Mouse (Mus musculus): ENCODE measurements at regions not wholly inside any gene's neighbourhood (a gene's known extent, or its start where the extent isn't known, plus 50 kb on each side); places are given as distances from the start of the nearest gene placed in this dataset.
A peak's percentile ranks its signal among the peaks of the same experiment; 100 is the strongest.

- no peak for DNase-seq
Measured at GRCm38 (mm10) chrX:57711914-57712313, 208.4 kb upstream of the Gpr101 start.

DNA sequence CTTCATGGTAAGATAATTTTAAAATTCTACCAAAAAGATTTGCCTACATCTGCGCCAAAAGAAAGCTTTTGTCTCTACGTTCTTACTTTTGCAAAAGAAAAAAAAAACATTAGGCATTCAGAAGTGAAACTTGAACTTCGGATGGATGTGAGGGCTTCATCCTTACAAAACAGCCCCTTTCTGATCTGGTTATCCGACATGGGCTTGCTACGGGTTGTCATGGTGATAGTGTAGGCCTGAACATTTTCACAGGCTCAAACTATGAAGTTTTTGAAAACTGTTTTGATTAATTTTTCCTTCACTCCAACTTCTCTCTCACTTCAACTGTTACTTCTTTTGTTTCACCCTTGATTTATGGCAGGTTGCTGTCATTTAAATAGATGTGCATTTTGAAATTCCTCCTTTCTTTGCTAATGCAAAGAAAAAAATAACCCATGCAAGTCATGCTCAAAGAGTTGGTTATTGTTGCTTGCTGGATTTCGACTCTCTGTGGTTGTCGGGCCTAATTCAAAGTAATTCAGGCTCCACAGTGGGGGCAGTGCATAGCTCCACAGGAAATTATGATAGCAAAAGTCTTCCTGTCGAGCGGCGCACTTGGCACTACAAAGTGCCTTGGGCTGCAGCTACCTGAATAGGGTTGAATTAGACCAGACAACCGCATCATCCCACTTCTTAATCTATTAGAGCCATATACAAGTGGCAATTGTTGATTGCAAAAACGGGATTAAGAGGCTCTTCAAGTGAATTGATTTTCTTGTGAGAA is 205.7 kb upstream of the Gpr101 start:
- no peak for DNase-seq

DNA sequence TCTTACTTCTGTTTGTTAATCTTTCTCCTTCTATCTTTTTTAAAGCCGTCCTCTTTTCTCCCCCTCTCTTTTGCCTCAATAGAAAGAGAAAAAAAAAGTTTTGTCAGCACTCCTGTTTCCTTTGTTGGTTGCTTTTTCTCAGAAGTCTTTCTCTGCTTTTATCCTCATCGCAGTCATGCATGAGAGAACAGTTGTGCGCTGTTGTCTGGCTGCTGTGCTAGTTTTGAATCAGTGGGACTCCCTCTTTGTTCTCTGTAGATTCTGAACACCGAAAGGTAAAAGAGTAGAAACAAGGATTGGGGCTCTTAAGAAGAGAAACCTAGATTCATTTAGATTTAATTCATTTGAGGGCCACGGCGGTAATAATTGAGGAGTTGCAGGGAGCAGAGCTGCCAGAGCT is 204.9 kb upstream of the Gpr101 start:
- DNase-seq, result no peak

- DNase-seq, result no peak
Measured at GRCm38 (mm10) chrX:57707932-57708331, 204.4 kb upstream of the Gpr101 start.

GRCm38 (mm10) chrX:57706683-57707308 is 203.2 kb upstream of the Gpr101 start:
- DNase-seq, result no peak

DNA sequence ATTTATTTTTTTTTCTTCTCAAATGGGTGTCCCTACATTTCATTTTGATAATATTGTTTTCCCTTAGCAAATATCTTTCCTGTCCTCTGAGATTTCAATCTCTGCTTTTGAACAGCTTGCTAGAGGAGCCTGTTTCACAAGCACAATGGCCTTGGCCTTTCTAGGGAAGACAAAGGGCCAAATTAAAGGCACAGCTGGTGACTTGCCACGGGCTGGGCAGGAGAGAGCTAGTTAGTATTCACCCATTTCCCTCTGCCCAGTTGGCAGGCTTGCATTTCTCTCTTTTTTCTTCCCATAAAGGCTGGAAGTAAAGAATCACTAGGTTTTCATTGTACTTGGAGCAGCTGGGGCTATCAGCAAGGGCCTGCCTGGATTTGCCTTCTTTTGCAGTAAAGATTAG is 188.9 kb upstream of the Gpr101 start:
- DNase-seq, result no peak

DNA sequence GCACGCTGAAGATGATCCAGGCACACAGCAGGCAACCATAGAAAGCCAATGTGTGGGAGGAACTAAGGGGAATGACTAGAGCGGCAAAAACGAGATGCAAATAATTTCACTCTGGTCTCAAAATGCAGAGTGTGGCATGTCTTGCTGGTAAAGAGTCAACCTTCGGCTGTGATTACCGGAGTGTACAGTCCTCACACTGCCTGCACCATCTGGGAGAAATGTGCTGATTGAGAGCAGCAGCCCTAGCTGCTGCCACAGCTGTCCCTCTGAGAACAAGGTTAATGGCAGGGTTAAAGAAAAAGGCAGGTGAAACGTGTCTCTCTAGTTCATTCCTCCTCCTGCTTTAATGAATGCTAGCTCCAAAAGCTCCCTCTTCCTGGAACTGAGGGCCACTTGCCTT is 173.2 kb upstream of the Gpr101 start:
- DNase-seq, result no peak

- DNase-seq, result peak in 1 of 2 experiments; percentile 6
Measured at GRCm38 (mm10) chrX:57674955-57675354, 171.4 kb upstream of the Gpr101 start.

DNA sequence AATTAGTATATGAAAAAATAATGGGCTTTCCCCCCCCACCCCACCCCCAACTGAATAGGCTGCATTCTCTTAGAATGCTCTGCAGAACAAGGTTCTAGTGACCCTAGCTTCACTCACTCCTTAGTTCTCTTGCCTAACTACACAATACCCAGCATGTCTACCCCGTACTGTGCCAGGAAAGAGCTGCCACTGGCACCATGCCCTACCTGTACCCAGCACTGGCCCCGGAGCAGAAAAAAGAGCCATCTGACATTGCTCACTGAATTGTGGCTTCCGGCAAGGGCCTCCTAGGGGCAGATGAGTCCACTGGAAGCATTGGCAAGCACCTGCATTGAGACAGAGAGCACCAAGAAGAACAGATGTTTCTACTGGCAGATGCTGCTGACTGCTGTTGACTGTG is 156.0 kb upstream of the Gpr101 start:
- DNase-seq, result no peak

DNA sequence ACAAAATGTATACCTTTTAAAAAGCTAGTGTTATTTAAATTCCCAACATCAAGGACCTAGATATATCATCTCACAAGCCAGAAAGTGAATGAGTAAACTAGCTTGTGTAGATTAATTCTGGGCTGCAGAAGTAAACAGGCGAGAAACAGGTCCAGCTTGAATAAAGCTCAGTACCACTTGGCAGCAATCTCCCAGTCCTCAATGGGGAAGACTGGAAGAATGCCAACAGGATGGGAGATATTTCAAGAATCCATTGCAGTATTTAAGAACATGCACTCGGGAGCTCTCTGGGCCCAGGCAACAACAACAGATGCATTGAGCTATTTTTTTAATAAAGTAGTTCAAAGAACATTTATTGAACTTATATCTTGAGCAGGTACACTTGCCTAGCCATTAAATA is 152.5 kb upstream of the Gpr101 start:
- DNase-seq, result no peak

DNA sequence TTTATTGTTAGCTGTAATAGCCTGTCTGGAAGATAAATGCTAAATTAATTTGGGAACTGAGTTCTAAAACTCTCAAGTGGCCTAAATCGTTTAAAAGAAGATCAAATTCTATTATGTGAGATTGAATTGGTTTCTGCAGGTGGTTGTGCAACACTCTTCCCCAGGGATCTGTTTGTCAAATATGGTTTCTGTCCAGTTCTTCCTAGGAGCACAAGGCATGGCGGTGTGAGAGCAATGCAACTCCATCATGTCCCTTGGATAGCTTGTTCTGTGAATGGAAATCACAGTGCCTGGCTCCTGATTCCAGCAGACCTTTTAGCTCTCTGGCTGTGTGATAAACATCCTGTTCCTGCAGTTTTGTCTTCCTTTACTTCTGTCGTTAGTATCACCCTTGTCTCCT is 151.9 kb upstream of the Gpr101 start:
- no peak for DNase-seq

Data from kidney, adult 8-10 months (tissue).